Mouse (Mus musculus) adrenal gland, postnatal 4 days (tissue): Measurements from ENCODE around the gene Afg1l. TPM values are rescaled to one million over a fixed set of nuclear protein-coding genes. Genes with fewer than 3 reads are reported as not detected.

ENCODE experiments used
- DNase-seq, 2 experiments: peaks; one replicate each; pipeline ENCODE4 v3.0.0; 2021 to 2022; ENCODE audit warnings: low spot score in 2 of 2, mixed read lengths in 2 of 2
- long read RNA-seq, 2 experiments: library from polyadenylated mRNA; stranded (forward); transcript quantifications; one replicate each; pipeline ENCODE4 v2.0.0; 2021
- total RNA-seq, 2 experiments: library from RNA; stranded (reverse); gene quantifications; 2 replicates each; pipeline ENCODE4 v1.2.3; 2021

The Afg1l gene
- total RNA-seq = 10 to 100 TPM; 11.4 to 11.8 TPM
- long read RNA-seq, experiment 1, transcript Afg1l-201 (13 exons, 2,513 nt) = major isoform, 5 of 13 reads
- long read RNA-seq, experiment 1, partial matches to known transcripts = 0 of 13 reads
- long read RNA-seq, experiment 1, other reads (novel, unspliced or antisense) = 8 of 13 reads
- long read RNA-seq, experiment 2, transcript Afg1l-201 (13 exons, 2,513 nt) = major isoform, 10 of 20 reads
- long read RNA-seq, experiment 2, partial matches to known transcripts = 1 of 20 reads
- long read RNA-seq, experiment 2, other reads (novel, unspliced or antisense) = 9 of 20 reads

DNA sequence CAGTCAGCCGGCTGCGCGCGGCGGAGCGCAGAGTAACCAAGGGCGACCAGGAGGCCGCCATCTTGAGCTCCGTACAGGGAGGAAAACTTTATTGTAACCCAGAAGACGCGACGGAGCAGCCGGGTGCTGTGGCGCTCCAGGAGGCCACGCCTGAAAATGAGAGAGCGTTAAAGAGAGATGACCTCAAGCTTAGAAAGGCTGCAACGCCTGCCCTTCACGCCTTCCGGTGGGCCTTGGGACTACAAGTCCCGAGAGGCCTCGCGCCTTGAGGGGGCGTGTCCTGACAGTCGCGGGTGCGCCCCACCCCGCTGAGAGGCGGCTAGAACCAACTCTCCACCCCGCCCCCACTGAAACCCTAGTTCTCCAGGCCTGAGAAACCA, at the start of gene Afg1l:
Gene Afg1l (minus strand): TSS at position 225 of the 380 bp plus-strand sequence.
- DNase-seq = peak; percentile 69 to 95

DNA sequence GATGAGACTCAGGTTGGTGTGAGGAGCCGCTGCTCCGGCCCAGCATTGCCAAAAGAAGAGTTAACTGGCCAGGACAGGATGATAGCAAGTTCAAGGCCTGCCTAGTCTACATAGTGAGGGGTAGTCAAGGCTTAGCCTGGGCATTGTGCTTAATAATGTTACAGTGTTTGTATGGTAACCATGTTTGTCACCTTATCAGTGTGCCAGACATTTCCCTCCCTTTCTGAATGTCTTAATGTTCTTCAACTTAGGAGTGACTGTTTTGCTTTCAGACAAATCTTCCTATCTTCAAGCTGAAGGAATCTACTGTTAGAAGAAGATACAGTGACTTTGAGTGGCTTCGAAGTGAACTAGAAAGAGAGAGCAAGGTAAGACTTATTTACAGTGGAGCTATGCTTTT, 47.3 kb upstream of the Afg1l start:
- no peak for DNase-seq

DNA sequence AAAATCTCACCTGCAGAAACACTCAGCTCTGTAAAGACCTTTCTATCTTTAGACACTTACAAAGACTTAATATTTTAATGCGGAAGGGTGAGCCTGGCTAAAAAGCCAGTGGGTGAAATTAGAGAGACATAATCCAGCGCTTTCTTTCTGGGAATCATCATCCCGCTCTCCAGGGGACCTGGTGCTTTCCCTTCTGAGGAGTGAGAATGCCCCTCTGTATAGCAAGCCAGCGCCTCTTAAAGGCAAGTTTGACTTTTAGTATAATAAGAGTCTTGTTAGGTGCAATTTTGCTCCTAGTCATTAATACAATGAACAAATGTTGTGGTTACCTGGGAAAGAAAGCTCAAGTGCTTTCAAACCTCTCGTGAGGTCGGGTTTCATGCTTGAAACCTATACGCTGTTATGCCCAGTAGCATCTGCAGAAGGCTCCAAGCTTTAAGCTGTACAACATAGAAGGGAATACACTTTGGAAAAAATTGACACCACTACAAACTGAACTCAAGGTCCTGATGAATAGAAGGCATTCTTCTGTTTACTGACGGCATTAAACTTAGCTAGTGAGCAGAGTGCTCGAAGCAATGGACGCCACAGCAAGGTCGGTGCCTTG, 45.3 kb upstream of the Afg1l start:
- DNase-seq = no peak

DNA sequence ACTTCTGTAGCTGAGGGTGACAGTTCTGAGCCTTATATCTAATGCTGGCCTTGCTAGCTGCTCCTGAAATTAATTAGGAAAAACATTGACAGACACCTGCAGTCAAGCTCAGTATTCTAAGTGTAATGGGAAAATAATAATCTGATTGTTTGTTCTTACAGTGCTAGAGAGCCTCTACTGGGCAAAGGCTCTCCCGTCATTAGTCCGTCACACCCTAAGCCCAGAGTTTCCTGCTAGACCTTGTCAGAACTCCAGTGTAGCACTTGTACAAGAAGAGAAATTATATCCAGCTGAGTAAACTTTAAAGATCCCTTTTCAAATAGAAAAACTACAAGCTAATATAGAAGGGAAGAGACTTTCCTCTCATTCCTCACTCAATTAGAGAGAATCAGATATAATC, 44.5 kb upstream of the Afg1l start:
- no peak for DNase-seq

DNA sequence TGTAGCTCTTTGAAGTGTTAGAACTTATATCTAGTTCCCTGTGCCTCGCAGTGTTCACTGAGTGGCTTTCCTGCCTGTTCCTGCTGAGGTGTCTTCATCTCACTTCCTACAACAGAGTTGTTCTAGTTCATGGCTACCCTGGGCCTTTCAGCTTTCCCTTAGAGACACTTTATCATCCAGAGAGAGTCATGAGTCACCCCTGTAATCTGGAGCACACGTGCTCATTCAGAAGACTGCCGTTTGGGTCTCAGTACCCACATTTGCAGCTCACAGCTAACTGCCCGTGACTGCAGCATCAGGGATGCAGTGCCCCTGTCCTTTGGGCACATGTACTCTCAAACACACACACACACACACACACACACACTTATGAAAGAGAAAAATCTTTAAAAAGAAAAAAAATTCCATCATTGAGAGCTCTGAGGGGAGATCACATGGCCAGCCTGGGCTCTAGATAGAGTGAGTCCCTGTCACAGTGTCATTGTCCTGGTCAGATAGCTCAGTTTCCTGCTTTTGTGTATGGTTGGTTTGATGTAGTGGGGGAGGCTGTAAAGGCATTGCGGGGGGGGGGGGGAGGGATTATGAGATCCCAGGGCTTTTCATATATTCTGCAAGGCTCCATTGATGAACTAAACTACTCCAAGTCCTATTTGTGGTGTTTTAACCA, 43.1 kb upstream of the Afg1l start:
- no peak for DNase-seq

DNA sequence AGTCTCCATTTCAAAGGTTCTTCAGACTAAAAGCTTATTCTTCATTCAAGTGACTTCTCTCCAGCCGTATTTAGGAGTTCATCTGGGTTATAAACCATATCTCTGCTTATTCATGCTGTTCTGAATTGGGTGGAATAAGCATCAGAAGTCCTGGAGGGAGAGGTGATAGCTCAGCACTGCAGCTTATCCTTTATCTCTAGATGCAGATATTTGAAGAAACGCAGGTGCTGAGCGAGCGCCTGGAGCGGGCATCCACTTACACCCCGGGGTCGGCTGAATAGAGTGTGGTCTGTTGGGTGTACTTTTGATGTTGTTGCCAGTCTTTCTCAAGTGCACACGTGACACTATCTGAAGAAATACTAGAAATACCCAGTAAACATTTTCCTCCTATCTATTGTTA, 40.0 kb upstream of the Afg1l start:
- no peak for DNase-seq

DNA sequence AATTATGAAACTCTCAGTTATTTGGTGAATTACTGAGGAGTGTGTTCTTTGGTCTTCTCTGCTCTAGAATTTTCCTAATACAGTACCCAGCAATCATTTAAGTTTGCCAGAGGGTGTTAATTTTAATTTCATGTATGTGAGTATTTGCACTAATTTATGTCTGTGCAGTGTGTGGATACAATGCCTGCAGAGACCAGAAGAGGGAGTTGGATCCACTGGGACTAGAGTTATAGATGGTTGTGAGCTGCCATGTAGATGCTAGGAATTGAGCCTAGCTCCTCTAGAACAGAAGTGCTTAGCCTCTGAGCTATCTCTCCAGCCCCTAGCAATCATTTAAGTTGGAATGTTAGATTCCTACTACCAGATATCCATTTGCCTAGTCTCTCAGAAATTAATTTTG, 35.8 kb upstream of the Afg1l start:
- DNase-seq = no peak

DNA sequence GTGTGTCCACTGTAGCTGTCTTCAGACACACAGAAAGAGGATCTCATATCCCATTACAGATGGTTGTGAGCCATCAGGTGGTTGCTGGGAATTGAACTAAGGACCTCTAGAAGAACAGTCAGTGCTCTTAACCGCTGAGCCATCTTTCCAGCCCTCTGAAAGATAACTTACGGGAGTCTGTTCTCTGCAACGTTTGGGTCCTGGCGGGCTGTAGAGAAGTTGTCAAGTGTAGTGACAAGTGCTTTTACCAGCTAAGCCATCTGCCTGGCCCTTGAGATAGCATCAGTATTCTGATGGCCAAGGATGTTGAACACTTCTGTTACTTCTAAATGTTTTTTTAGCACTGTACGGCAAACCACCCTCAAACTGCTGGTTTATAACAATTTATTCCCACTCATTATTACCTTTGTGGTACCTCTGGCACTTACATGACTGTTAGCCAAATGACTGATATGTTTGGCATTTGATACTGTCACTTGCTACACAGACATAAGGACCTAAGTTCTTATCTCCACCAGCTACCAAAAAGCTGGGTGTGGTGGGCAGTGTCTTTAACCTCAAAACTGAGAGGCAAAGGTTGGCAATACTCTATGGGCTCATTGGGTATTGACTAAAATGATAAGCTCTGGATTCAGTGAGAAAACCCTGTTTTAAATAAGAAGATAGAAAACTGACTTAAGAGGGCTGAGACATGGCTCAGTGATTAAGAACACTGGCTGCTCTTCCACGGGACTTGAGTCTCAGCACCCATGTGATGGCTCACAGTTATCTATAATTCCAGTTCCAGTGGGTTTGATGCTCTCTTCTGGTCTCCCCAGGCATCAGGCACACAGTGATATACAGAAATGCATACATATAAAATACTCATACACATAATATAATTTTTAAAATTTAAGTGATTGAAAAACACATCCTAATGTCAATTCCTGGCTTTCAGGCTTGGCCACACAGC, 33.1 kb upstream of the Afg1l start:
- no peak for DNase-seq

DNA sequence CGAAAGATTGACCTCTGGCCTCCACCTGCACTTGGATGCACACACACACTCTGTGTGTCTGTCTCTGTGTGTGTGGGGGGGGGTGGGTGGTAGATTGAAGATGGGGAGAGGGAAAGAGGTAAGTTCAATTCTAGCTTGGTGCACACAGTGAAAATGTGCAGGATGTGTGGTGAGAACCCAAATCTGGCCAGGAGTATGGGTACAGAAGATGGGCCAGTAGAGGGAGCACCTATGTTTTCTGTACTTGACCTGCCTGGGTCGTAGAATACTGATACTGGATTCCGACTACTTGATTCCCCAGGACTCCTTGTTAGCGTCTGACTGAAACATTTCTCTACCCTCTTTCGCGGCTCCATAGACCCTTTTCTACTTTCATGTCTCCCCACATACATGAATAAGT, 31.8 kb upstream of the Afg1l start:
- no peak for DNase-seq

DNA sequence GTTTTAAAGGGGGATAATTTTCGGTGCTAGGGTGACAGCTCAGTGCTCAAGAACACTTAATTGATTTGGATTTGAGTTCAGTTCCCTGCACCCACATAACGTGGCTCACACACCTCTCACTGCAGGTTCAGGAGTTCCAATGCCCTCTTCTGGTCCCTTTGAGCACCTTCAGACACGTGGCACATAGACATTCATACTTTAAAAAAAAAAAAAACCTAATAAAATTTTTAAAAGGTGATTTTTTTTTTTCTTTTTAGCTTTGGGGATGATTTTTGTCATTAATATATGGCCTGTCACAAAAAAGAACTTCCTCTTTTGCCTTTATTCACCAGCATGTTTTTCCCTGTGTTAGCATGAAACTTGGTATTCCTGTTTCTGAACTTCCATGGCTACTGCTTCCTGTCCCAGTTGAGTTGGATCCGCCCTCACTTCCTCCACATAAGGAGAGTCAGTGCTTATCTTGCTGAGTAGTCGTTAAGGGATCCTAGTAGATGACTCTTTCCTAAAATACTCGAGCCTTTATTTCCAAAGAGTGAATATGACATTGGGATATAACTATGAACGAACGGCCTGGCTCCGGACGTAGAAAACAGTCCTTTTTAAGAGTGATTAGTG, 25.8 kb upstream of the Afg1l start:
- no peak for DNase-seq

DNA sequence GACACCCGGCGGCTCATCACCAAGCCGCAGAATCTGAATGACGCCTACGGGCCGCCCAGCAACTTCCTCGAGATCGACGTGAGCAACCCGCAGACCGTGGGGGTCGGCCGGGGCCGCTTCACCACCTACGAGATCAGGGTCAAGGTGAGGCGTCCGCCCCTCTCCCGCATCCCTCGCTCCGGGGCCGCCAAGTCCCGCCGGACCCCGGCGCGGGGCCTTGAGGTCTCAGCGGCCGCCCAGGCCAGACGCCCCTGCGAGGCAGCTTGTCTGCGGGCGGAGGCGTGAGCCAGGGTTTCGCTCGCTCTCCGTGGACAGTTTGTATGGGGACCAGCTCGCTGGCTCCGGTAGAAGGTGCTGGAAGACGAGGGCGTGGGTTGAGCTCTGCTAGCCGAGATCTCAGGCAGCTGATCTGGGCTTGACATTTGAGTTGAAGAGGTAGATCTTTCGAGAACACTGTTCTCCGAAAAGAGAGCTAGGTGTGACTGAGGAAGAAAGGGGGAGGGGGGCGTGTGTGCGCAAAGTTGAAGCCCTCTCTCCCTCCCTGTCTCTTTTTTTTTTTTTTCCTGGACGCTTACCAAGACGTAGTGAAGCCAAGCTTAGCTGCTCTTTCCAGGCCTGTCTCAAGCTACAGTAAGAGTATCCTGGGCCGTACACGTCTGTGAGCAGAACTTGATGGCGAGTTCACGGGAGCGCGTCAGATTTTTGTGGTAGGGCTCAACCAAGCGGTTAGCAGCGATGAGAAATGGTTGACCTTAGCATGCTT, 24.2 kb upstream of the Afg1l start:
- peak; percentile 20 to 43 for DNase-seq

DNA sequence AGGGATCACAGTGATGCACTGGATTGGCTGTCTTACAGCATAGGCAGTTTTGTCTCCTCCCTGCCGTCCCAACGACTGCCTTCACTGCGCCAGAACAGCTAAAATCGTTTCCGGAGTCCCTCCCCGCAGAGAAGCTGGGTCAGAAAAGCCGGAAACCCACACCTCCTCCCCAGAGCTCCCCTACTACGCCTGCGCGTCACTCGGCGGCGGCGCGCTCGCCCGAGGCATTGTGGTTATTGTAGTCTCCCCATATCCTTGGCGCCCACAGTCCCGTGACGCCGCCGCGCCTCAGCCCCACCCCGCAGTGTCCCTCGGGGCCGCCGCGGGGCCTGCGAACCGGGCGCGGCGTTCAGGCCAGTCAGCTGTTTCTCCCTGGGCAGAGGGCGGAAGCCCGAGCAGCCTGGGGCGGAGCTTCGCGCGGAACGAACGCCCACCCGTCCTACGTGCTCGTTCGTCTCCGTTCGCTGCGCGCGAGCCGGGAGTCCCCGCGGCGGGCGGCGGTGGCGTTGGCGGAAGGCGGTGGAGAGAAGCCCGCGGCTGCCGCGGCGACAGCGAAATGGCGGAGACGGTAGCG, 23.5 kb upstream of the Afg1l start, which contains the start of gene Snx3:
Gene Snx3 (plus strand): TSS at position 256 of the 574 bp plus-strand sequence.
- peak; percentile 87 to 97 for DNase-seq

DNA sequence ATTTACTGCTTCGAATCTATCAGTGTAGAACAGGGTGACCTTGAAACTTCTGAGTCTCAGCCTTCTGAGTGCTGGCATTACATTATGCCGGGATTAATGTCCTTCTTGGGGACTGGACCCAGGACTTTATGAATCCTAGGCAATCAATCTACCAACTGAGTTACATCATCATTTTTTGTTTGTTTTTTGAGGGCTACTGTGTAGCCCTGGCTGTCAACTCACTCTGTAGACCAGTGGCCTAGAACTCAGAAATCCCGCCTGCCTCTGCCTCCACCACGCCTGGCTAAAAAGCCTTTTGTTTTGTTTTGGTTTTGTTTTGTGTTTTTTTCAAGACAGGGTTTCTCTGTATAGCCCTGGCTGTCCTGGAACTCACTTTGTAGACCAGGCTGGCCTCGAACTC, 22.8 kb upstream of the Afg1l start:
- no peak for DNase-seq

DNA sequence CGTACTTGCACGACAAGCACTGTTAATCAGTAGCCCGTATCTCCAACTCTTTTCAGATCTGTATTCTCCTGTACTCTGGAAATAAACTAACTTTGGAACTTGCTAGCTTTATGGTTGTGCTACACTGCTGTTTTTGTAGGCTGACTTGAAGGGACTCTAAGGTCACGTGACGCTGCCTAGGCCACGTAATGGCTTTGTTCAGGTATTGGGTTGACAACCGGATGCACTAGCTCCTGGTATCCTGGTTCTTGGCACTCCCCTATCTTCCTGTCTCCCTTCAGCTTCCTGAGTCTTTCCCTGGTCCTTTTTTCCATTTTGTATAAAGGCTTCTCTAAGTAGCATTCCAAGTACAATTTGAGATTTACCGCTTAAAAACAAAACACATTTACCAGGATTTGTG, 22.2 kb upstream of the Afg1l start:
- DNase-seq = no peak

DNA sequence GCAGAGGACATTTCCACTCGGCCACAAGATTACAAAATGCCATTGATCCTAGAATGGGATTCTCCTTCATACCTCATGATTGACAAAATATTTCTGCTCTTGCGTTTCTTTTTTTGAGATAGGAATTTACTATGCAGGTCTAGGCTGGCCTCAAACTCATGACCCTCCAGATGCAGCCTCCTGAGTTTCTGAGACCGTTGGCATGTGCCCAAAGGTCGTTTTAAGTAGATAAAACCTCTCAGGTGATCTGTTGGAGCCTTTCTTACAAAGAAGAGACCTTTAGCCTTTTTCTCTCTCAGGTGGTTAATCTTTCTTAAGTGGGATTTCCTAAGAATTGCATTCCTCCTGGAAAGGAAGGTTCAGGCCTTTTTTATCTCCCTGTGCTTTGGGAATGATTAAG, 14.6 kb upstream of the Afg1l start:
- DNase-seq = no peak

DNA sequence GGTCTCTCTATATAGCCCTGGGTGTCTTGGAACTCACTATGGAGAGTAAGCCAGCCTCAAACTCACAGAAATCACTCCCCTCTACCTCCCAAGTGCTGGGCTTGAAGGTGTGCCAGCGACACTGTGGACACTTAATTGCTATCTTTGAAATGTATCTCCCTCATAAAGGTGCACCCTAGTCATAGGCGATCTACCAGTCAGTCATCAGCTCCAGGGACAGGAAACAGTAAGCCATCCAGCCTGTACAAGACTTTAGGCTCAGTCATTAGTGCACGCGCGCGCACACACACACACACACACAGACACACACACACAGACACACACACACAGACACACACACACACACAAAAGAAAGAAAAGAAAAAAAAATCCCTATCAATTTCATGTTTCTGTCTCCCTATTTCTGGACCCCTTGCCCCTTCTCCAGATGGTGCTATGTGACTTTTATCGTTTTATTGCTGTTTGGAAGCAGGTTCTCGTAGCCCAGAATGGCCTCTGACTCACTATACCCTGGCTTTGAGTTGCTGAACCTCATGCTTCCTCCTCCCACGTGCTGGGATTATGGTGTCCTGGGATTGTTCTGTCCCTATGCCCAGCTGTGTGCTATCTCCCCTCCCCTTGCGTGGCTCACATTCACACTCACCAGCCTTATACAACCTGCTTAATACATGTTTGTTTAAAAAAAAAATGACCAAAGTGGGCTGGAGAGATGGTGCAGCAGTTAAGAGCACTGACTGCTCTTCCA, 13.8 kb upstream of the Afg1l start:
- DNase-seq = no peak

DNA sequence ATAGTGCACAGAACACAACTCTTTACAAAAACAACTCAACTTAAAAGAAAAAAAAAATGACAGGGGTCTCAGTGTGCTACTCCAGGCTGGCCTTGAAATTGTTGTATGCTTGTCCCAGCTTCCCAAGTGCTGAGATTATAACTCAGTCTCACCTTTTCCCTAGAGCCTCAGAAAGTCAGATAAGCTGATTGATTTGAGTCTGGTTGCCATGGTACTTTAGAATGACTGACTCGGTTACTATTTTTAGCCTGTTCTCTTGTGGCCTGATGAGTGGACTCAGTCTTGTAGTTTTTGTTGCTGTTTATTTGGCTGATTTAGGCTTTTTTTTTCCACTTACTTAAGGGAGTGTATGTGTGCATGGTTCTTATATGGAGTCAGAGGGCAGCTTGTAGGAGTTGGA, 12.8 kb upstream of the Afg1l start:
- DNase-seq = no peak

DNA sequence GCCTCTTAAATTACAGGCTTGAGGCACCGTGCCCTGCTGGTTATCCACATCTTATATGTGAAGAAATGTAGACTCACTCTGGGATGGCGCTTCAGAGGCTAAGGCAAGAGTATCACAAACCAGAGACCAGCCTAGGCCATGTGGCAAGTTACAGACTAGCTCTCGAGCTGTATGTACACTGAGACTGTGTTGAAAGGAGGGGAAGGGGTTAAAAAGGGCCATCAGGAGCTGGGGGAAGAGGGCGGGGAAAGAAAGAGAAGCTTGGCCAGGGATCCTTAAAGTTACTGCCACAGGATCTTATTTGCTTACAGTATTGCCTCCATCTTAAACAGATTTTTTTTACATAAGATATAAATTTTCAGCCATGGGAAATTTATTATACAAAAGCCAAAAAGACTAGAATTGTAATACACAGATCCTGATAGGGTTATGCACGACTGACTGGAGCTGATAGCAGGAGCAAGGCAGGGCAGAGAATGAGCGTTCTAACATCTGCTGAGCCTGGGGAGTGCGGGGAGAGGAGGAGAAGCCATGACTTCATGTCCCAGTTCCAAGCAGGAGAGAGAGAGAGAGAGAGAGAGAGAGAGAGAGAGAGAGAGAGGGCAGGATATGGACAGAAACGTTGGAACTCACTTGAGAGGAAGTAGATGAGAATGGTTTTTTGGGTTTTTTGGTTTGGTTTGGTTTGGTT, 10.4 kb upstream of the Afg1l start:
- no peak for DNase-seq

DNA sequence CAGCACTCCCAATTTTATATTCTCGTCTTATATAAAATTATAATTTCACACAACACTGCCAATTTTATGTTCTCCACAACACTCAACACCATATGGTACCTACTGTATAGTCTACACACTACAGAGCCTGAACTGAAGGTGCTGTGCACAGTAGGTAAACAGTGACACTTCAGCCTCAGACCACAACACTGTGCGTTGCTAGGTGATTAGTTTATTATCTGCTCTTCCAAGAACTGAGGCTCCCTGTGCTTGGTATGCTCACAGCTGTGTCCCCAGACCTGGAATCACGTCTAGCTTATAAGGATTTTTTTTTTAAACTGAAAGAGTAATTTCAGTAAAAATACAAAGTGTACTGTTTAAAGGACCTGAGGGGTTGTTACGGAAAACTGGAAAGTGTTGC, 2.4 kb upstream of the Afg1l start:
- DNase-seq = no peak
